Mouse (Mus musculus): Measurements from ENCODE around the gene Lmo2. TPM values are rescaled to one million over a fixed set of nuclear protein-coding genes. Genes with fewer than 3 reads are reported as not detected.

The Lmo2 gene
- total and polyA plus RNA-seq, 3 experiments, result 43.3 to 108 (median 63.6) TPM

DNA sequence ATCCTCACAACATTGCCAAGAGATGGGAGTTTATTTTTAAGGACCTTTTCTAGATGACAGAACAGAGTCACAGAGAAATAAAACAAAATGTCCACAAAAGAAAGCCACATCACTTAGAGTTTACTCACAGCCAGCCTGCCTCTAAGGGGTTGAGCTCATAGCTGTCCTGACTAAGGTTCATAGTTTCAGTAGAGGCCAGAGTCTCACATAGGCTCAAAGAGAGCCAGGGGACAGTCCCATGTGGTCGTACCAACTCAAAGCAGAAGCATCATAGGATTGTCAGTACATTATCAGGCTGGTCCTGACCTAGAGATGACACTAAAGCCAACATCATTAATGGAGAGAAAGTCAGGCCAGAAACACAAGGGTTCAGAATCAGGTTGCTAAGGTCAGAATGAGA is 19.2 kb upstream of the Lmo2 start:
- TF ChIP-seq ZMIZ1 (IDR thresholded peaks at IDR 0.05; ENCODE audit: low read depth, low read length), result peak; percentile 56; the same call in 1 of the 2 replicates
- peak; percentile 24 for TF ChIP-seq SMC3 (IDR thresholded peaks at IDR 0.05; ENCODE audit: low read depth, low read length)
- peak; percentile 74 for TF ChIP-seq BHLHE40 (IDR thresholded peaks at IDR 0.05; ENCODE audit: low read depth, low read length)
- peak; percentile 56; the same call in 1 of the 2 replicates for TF ChIP-seq MAZ (IDR thresholded peaks at IDR 0.05; ENCODE audit: low read depth, low read length)
- no peak for TF ChIP-seq KAT2A (IDR thresholded peaks at IDR 0.05; ENCODE audit: insufficient replicate concordance, low read length)
- peak; percentile 48; the same call in 1 of the 2 replicates for TF ChIP-seq CHD2 (IDR thresholded peaks at IDR 0.05; ENCODE audit: low read length)
- TF ChIP-seq EP300 (IDR thresholded peaks at IDR 0.05; ENCODE audit: low read length), result peak; percentile 91
- 0 out of 2 replicates have a peak, but pooled peaks have one; percentile 30 for TF ChIP-seq UBTF (IDR thresholded peaks at IDR 0.05; ENCODE audit: low read depth, low read length)
- no peak for TF ChIP-seq POLR2AphosphoS2 (IDR thresholded peaks at IDR 0.05; ENCODE audit: low read depth, low read length)
- 0 out of 2 replicates have a peak, but pooled peaks have one; percentile 7 for TF ChIP-seq ZNF384 (IDR thresholded peaks at IDR 0.05; ENCODE audit: low read depth, low read length)
- peak; percentile 78 for TF ChIP-seq RCOR1 (conservative IDR thresholded peaks at IDR 0.05; ENCODE audit: low read depth, low read length)
- peak; percentile 53; the same call in 1 of the 2 replicates for TF ChIP-seq NELFE (IDR thresholded peaks at IDR 0.05; ENCODE audit: low read depth, low read length)
- TF ChIP-seq TCF12 (IDR thresholded peaks at IDR 0.05; ENCODE audit: low read depth, low read length), result peak; percentile 74
- no peak for TF ChIP-seq ELF1 (IDR thresholded peaks at IDR 0.05; ENCODE audit: low read depth, low read length)
- no peak for TF ChIP-seq CTCF (conservative IDR thresholded peaks at IDR 0.05 in 1 of 2, IDR thresholded peaks at IDR 0.05 in 1 of 2; ENCODE audit: low read depth in 2 of 2, low read length in 2 of 2)
- peak; percentile 74 for TF ChIP-seq ETS1 (conservative IDR thresholded peaks at IDR 0.05; ENCODE audit: low read depth, low read length)
- TF ChIP-seq CHD1 (IDR thresholded peaks at IDR 0.05; ENCODE audit: low read depth, low read length), result peak; percentile 93; the same call in 1 of the 2 replicates
- TF ChIP-seq E2F4 (IDR thresholded peaks at IDR 0.05; ENCODE audit: insufficient replicate concordance, low read depth, low read length), result 0 out of 2 replicates have a peak, but pooled peaks have one; percentile 44
- peak; percentile 80 for TF ChIP-seq JUND (conservative IDR thresholded peaks at IDR 0.05; ENCODE audit: low read depth, low read length)
- 0 out of 2 replicates have a peak, but pooled peaks have one; percentile 44 for TF ChIP-seq MYC (IDR thresholded peaks at IDR 0.05; ENCODE audit: low read depth, low read length)
- no peak for TF ChIP-seq ZC3H11A (IDR thresholded peaks at IDR 0.05; ENCODE audit: low read depth, low read length)
- TF ChIP-seq MXI1 (IDR thresholded peaks at IDR 0.05; ENCODE audit: low read depth, low read length), result peak; percentile 78
- TF ChIP-seq JUN (IDR thresholded peaks at IDR 0.05; ENCODE audit: insufficient read depth, low read depth, low read length), result peak; percentile 89
- TF ChIP-seq IRF4 (IDR thresholded peaks at IDR 0.05; ENCODE audit: low read depth, low read length), result peak; percentile 95
- TF ChIP-seq RAD21 (IDR thresholded peaks at IDR 0.05; ENCODE audit: low read depth, low read length), result peak; percentile 10
- TF ChIP-seq MAX (IDR thresholded peaks at IDR 0.05; ENCODE audit: low read length), result peak; percentile 42
- TF ChIP-seq SIN3A (IDR thresholded peaks at IDR 0.05; ENCODE audit: low read length), result 0 out of 2 replicates have a peak, but pooled peaks have one; percentile 39
- TF ChIP-seq MAFK (IDR thresholded peaks at IDR 0.05; ENCODE audit: insufficient replicate concordance, low read length), result peak; percentile 74
- peak; percentile 82; the same call in 1 of the 2 replicates for TF ChIP-seq MEF2A (IDR thresholded peaks at IDR 0.05; ENCODE audit: borderline replicate concordance, low read depth, low read length)
- TF ChIP-seq POLR2A (IDR thresholded peaks at IDR 0.05; ENCODE audit: low read depth, low read length), result peak; percentile 32; the same call in 1 of the 2 replicates
- no peak for TF ChIP-seq TBP (conservative IDR thresholded peaks at IDR 0.05; ENCODE audit: low read depth, low read length)
- no peak for TF ChIP-seq NRF1 (IDR thresholded peaks at IDR 0.05; ENCODE audit: low read depth, low read length)
- in situ Hi-C loops (cut with MboI; ENCODE audit: low pct_ligation_motif_present, low pct_unique_long_range_greater_than_20kb, low sequenced_read_pairs), result no loop called here

More for the DNA sequence above, 19.2 kb upstream of the Lmo2 start:
- DNase-seq (ENCODE audit: extremely low read depth), result peak; percentile 91
- Histone ChIP-seq H3K9ac (ENCODE audit: insufficient read depth, low read depth) (peak overlapping the region; percentile 44), H3K4me1 (ENCODE audit: control insufficient read depth in 1 of 2, insufficient read depth in 2 of 2) (peaks cover 55 to 79% of the 10 kb centered on the region in 2 experiments), H3K79me2 (replicated peaks; ENCODE audit: control insufficient read depth, extremely low read depth, insufficient read depth, poor library complexity, severe bottlenecking) (no peaks in the 10 kb centered on the region), H3K4me2 (ENCODE audit: insufficient read depth, low read depth, poor library complexity, severe bottlenecking) (peak overlapping the region; percentile 42), H3K4me3 (replicated peaks in 1 of 3; ENCODE audit: low read depth in 2 of 3, low read length in 2 of 3, poor library complexity in 1 of 3) (no peak overlapping the region), H3K9me3 (replicated peaks; ENCODE audit: low read length) (no peaks in the 10 kb centered on the region), H3K27me3 (replicated peaks) (no peaks in the 10 kb centered on the region), H3K27ac (ENCODE audit: insufficient read depth, low read depth) (peak overlapping the region; percentile 87), H3K36me3 (replicated peaks in 1 of 2; ENCODE audit: control insufficient read depth in 1 of 2, insufficient read depth in 1 of 2, low read length in 1 of 2) (no peaks in the 10 kb centered on the region)
- dilution Hi-C loops (cut with MboI; ENCODE audit: extremely low pct_ligation_motif_present, extremely low pct_unique_long_range_greater_than_20kb, low sequenced_read_pairs), result no loop called here
